Mouse (Mus musculus): ENCODE measurements around the gene Tmtc1.

Gene Tmtc1

DNA sequence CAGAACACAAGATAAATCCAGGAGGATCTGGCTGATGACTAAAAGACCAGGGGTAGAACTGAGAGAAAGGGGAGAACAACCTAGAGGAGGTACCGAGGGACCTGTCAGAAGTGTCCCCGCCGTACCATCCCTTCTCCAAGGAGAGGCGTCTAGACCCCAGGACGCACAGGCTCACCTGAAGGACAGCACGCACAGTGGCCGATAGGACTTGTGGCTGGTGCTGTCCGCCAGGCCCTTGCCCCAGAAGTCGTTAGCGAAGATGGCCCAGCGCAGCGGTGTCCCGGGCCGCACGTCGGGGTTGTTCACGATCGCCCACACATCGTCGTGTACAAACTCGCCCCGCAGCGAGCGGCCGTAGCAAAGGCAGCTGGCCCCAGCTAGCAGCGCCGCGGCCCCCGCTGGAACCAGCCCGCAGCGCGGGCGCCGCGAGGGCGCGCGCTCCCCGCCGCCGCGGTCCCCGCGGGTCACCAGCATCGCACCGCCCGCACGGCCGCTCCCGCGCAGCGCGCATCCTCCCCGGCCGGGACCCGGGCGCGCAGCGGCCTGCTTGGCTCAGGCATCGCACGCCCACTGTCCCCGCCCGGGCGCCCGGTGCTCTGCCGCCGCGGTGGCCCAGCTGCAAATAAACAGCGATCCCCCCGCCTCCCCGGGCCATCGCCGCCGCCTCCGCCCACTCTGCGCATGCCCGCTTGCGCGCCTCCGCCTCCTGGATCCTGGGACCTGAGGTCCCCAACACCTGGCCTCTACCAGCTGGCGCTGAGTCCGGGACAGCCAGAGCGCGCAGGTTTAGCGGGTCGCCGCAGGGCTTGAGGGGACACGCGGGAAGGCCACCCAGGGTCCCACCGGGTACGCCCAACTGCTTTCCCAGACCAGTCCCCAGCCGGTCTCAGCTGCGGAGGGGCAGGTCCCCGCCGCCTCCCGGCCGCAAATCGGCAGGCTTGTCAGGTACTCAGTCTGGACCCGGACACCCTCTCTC lies at the start of gene Tmtc1:
Gene Tmtc1, minus strand, starts transcription at position 664 of the 976 bp plus-strand sequence.
- peak; percentile 69 for DNase-seq (ENCODE audit: low spot score)

DNA sequence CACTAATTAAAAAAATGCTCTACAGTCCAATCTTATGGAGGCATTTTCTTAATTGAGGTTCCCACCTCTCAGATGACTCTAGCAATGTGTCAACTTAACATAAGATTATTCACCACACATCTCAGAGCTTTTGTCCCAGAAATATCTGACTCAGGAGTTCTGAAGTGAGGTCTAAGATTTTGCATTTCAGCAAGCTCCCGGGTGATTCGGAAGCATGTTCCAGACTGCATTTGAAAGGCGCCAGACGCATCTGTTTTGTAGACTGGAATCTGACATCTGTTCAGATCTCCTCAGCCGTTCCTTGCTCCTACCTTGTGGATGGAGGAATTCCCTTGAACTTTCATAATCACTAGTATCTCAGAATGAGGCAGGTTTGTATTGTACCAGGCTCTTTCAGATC lies 47.7 kb upstream of the Tmtc1 start:
- no peak for DNase-seq (ENCODE audit: low spot score)

DNA sequence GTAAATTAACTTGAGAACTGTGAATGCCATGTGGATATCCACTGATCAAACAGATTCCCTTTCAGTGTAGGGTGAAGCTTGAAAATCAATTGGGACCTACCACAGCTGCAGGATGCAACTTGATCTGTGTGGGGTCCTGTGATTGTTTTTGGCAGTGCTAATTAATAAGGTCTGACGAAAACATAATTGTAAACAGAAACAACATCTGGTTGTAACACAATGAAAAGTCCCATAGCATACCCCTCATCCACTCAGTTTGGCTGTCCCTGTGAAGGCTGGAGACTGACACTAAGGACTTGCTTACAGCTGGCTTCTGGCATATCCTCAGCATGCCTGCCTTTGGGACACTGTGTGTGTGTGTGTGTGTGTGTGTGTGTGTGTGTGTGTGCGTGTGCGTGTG lies 42.6 kb upstream of the Tmtc1 start:
- no peak for DNase-seq (ENCODE audit: low spot score)

DNA sequence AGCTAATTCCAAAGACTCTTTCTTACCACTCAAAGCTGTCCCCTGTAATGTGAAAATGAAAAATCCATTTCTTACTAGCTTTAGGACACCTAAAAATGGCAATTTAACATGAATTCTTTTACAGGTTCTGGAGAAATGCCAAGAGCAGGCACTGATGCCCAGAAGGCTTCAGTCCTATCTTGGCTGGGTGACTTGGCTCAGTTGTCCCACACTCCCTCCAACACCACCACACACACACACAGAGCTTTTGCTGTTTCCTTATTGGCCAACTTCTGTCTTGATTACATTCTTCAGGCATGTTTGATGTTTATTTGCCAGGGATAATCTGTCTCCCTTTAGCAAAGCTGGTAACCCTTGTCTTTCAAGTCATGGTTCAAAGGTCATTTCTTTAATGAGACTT lies 37.7 kb upstream of the Tmtc1 start:
- DNase-seq (ENCODE audit: low spot score): no peak

DNA sequence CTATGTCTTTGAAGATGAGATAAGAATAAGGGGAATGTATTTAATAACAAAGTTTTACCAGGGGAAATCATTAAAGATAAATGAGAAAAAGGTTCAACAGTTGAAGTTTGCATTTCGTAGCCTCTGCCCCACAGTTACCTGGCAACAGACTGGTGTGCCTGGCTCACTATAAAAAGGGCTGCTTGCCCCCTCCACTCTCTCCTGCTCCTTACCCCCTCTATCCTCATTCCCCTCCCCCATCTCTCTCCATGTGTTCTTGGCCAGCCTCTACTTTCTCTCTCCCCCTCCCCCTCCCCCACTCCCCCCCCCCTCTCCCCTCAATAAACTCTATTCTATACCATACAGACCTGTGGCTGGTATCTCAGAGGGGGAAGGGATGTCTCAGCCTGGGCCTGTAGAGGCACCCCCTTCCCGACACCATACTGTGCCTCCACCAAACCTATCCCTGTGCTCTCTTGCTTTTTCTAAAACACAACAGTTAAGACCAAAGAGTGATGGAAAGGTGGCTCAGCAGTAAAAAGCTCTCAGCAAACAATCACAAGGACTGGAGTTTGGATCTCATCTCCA lies 35.6 kb upstream of the Tmtc1 start:
- no peak for DNase-seq (ENCODE audit: low spot score)

DNA sequence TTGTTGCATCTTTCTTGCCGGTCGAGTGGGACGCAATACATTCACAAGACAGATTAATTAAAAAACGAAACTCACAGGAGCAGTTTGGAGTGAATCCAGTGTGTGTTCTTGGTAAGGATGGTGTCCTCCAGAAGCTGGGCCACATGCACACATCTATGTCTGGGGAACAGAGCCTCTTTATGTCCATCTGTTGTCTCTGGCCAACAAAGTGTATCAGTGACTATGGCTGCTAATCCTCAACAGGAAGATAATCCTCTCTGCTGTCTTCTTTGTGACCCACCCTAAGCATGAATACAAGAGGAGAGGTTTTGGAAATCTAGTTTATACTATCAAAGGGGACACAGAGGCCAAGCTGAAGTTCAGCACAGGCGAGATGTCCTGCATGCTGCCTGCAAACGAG lies 34.2 kb upstream of the Tmtc1 start:
- no peak for DNase-seq (ENCODE audit: low spot score)

DNA sequence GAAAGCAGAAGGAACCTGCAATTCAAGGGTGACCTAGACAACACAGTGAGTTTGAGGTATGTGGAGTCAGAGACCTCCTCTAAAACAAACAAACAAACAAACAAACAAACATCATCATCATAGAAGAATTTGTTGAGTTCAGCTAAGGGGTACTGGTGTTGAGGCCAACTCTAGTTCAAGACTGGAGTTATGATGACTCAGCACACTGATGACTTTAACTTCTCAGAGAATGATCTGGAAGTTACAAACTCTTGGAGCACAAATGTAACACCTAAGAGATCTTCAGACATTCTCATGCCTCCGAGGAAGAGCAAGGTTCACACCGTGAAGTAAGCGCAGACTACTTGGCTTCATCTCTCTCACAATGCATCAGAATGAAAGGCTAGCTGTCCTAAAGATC lies 28.1 kb upstream of the Tmtc1 start:
- DNase-seq (ENCODE audit: low spot score): no peak

DNA sequence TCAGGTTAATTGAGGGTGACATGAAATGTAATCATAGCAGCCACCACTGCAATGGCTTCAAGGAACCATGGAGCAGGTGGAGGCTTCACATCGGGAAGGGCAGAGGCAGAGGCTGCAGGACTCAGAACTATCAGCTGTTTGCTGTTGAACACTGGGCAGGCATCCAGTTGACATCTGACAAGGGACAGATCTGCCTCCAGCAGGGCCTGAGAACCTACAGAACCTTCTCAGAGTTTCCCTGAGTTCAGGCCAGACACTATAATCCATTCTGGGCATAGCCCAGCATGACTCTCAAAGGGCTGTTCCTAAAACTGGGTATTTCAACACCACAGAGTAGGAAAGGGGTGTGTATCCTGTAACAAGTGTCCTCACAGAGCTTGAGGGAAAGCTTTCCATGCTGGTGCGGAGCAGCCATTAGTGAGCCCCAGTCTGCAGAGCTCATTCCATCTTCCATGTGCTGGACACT lies 23.8 kb upstream of the Tmtc1 start:
- no peak for DNase-seq (ENCODE audit: low spot score)

DNA sequence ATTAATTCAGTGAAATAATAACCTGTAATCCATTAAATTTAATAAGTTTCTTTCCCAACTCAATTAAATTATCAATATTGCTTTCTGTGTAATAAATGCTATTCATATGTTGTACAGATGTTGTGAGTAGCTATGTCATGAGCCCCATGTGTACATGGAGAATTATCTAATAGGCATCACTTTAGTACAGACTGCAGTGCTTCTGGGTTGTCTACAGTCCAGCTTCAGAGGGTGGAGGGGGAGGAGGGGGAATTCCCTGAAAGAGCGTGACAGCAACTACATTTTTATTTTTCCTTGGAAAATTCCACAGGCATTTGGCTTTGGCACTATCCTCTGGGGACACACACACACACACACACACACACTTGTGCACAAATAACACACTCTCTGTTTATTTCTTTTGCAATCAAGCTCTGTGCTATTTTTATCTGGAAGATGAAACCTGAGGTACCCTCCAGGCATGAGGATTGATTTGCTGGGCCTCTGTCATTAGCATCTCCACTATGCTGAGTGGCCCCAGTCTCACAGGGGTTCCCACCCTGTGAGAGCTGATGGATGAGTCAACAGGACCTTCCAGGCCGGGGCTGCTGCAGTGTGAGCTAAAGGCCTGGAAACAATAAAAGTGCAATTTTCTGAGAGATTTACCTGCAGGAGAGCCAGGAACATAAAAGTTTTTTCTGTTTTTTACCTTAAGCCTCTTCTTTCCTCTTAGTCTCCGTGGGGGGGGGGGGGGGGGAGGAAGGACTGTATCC lies 23.2 kb upstream of the Tmtc1 start:
- DNase-seq (ENCODE audit: low spot score): peak; percentile 34

DNA sequence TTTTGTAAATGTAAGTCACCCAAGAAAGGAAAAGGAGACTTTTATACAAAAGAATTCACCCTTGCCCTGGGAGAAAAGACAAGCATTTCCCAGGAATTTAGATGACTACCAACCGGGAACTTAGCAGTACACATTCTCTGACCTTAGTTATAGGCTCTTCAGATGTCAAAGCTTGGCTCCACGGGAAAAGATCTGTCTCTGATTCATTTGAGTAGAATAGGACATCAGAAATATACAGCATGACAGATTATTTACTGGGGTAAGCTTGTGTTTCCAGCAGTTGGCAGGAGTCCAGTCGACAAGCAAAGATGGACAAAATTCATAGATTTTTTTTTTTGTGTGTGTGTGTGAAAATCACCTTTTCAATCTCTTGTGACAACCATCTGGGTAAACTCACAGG lies 15.4 kb upstream of the Tmtc1 start:
- DNase-seq (ENCODE audit: low spot score): no peak

DNA sequence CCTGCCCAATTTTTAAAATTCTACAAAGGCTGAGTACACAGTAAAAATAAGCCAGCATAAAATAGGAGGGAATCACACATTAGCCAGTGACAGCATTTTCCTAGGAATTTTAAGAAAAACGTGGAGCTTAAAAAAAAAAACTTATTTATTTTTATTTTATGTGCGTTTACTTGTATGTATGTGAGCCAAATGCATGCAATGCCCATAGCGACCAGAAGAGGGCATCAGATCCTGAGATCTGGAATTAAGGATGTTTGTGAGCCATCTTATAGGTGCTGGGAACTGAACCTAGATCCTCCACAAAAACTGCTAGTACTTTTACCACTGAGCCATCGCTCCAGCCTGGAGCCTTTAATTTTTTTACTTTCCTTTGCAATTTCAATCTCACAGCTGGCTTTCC lies 11.3 kb upstream of the Tmtc1 start:
- DNase-seq (ENCODE audit: low spot score): no peak

DNA sequence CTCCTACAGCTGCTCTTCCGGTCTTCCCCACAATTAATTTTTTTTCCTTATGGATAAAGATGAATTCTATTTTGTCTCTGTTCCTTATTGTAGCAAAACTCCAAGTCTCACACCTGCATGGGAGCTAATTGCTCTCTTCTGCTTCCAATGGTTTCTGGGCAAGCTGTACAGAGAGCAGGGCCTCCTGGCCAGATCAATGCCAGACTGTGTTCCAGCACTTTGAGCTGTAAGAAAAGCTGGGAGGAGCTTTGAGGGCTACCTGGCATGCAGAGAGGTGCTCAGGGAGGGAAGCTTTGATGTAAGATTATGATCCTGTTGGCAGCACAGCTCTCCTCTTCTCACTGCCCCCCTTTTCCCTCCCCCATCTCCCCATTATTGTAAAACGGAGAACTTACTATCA lies 10.6 kb upstream of the Tmtc1 start:
- no peak for DNase-seq (ENCODE audit: low spot score)

DNA sequence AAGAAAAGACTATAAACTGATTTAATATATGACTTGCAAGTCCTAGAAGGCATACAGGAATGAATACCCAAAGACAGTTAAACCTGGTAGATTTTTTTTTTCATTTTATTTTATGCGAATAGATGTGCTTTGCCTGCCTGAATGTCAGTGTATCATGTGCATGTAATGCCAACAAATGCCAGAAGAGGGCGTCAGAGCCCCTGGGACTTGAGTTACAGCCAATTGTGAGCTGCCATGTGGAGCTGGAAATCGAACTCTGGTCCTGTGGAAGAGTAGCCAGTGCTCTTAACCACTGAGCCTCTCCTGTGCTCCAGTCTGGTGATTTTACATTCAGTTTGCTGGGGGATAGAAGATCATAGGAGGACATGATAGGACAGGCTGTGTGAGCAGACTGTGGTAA lies 4.0 kb upstream of the Tmtc1 start:
- no peak for DNase-seq (ENCODE audit: low spot score)

DNA sequence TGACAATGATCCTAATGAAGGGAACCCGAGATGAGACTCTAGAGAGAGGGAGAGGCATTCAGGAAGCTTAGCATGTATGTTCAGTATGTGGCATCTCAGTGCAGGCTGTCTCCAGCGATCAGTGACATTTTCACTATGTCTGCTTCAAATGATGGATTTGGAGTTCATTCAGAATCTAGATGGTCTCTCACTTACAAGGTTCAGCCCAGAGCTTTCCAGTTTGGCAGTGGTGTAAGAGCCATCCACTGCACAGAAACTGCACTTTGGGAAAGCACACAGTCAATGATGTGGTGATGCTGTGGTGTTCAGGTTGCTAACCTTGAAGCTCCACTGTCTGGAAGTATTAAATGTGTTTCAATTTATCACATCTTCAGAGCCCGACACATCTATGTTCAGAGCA lies 1.9 kb upstream of the Tmtc1 start:
- no peak for DNase-seq (ENCODE audit: low spot score)

DNA sequence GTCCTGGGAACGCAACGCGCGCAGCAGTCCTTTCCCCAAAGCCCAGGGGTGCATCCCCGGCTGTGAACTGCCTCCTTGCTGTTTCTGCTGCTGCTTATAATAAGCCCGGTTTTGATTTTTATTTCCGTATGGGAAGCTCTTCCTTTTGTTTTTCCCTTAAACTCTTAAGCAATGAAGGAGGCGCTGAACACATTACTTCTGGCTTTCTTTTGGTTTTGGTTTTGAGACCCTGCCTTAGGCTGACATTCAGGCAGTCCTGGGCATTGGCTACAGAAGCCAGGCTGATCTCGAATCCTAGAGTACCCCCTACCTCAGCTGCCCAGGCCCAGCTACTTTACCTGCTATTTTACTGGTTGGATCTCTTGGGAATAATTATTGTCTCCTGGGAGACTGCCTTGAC lies 607 bp upstream of the Tmtc1 start:
- DNase-seq (ENCODE audit: low spot score): no peak

DNA sequence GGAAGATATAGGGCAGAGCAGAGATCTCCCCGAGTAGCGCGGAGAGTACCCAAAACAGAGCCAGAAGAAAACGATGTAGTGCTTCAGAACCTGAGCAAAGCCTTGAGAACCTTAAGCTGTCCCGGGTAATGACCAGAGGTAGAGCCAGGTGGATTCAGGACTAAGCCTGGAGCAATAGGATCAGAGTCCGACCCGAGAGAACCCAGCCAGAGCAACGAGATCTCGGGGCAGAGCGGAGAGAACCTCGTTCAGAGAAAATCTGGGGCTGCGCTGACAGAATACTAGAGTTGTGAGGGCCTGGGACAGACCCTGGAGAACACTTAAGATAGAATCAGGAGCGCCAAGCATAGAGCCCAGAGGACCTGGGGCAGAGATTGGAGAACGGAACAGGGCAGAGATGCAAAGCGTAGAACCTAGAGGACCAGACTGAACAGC lies 881 bp downstream of the Tmtc1 start:
- DNase-seq (ENCODE audit: low spot score): peak; percentile 53

DNA sequence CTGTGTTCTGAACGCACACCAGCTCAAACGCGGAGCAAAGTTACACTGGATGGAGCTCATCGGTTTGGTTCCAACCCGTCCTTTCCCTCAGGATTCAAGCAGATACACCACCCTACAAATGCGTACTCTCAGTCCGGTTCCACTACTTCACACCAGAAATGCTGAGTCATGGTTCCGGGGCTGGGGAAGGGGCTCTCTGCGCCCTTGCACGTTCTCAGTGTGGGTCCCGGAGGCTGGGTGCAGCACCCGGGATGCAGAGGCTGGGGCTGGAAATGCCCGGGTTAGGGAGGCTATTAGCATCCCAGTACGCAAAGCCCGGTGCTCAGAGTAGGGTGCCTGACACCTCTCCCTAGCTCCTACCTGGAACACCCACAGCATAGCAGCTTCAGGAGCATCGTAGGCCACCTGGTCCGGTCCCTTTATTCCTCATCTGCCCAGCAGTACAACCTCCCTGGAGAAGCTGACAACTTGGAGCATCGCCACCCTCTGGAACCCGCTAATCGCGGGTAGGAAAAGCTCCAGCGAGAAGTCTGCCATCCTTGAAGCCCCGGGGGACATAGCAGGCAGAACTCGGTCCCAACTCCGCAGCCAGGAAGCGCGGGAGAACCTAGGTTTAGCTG lies 1.4 kb downstream of the Tmtc1 start:
- peak; percentile 64 for DNase-seq (ENCODE audit: low spot score)

DNA sequence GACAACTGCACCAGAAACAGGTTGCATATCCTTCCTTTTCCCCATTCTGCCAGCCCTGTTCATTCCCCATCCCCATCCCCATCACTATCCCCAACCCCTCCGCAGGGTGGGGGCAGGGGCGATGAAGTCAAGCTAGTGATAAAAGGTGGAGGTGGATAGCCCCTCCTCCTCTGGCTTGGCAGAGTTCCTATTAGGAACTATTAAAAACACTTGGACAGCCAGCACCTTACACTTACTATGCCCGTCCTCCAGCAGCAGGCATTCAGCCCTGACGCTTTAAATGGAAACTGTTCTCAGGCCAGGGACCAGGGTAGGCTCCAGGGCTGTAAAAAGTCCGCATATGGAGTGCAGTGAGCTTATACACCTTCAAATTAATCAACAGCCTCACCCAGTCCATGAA lies 2.3 kb downstream of the Tmtc1 start:
- peak; percentile 20 for DNase-seq (ENCODE audit: low spot score)

DNA sequence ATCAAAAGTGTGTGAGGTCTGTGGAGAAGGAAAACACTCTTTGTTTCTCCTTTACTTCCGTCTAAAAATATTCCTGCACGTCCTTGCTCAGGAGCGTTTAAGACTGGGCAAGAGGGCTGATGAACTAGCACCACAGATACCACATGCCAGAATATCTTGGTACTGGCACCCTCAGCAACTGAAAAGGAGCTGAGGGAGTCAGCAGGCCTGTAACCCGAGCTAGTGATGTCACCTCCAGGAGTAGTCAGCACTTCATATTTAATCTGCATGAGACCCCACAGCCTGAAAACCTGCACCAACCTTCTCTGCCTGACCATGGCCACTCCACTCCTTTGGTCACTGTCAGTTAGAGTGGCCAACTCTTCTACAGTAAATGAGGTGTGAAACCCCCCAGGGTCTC lies 5.1 kb downstream of the Tmtc1 start:
- no peak for DNase-seq (ENCODE audit: low spot score)

DNA sequence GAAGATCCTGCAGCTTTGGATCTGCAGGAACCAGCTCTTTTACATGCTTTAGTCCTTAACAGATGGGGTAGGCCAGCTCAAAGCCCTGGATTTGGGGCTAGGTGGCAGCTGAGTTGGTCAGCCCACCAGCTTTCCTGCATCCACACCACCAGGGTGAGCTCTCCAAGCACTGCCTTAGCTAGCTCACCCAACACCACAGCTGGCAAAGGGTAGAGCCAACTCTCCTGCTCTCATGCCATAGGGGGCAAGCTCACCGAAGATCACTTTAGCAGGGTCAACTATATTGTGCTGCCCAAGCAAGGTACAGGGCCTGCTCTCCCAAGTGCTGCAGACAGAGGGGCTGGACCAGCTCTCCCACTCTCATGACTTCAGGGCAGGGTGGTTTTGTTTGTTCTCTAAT lies 6.6 kb downstream of the Tmtc1 start:
- no peak for DNase-seq (ENCODE audit: low spot score)

DNA sequence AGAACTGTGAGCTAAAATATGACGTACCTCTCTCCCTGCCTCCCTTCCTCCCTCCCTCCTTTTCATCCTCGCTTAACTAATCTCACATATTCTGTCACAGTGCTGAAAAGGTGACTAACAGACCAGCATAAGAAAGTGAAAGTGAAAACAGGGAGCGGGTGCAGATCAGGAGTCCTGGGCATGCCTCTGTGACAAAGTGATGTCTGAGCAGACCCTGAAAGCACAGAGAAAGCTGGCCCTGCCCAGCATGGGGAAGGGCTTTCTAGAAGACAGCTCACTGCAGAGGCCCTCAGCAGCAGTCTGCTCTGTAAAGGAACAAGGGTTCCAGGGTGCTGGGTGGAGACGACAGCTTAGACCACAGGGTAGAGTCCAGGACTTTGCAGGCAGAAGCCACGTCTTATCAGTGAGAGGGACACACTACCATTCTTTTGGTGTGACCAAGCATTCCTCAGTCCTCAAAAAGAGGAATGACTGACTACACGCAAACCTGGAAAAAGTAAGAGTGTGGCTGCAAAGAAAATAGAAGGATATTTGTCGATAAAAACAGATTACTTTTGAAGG lies 7.7 kb downstream of the Tmtc1 start:
- DNase-seq (ENCODE audit: low spot score): no peak

DNA sequence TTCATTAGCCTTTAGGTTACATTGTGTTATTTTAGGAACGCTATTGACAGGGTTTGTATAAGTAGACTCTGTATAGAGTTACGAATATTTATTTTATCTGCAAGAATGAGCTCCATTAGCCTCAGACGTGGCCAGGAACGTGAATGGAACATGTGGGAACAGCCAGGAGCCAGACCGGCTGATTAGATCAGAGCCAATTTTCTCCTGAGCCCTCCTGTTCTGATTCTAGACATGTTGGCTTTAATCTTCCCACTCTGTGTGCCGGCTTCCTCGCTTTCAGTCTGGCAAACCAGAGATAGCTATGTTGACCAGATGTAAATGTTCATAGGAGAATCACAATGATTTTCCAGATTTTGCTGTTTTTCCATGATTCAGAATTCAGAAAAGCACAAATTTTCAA lies 22.6 kb downstream of the Tmtc1 start:
- no peak for DNase-seq (ENCODE audit: low spot score)
